7 mouse cellular contexts compared by ENCODE assay signal in the genomic region with DNA sequence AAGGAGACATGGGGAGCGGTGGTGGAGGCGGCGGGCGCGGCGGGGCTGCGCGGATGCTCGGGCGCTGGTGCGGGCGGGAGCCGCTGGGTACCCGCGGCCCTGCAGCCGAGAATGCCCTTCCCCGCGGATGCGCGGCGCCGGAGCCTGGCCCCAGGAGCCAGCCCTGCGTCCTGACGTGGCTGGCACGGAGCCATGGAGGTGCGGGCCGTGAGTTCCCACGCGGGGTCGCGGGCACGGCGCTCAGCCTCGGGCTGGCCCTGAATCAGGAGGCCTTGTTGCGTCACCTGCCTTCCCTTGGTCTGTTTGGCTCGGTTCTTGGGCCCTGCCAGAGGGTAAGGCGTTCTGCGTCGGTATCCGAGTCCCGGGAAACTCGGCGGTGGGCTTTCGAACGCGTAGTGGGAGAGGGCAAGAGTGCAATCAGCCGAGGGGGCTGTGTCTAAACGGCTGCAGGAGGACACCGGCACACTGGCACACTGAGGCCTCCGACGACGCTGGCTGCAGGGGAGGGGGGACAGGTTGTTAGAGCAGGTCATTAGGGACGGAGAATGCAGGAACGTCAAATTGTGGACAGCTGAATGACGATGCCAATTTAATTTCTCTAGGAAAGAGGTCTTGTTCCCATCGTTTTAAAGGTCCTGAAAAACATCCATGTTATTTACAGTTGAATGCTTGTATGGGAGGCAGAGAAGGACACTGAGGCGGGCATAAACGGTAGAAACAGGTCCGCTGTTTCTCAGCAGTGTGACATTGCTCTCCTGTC. TPM values are rescaled to one million over a fixed set of nuclear protein-coding genes. Genes with fewer than 3 reads are reported as not detected.
A peak's percentile ranks its signal among the peaks of the same experiment; 100 is the strongest.
DNase-seq lines count a peak whose midpoint lies in the region; ATAC-seq and TF ChIP-seq lines count a peak whose summit lies in the region.

No protein-coding gene starts in this region.

- no peaks in the 10 kb centered on the region for H3K9me3 ChIP-seq in lung, embryonic 14.5 days (ENCODE audit: low read depth, low read length)

- H3K27me3 ChIP-seq in lung, embryonic 14.5 days (ENCODE audit: insufficient read depth, low read length): no peaks in the 10 kb centered on the region

- H3K4me3 ChIP-seq in lung, embryonic 14.5 days (ENCODE audit: low read depth, low read length): peak overlapping the region; percentile 93

- no peaks in the 10 kb centered on the region for H3K4me1 ChIP-seq in lung, embryonic 14.5 days (ENCODE audit: insufficient read depth)

- peak overlapping the region; percentile 92 for H3K4me2 ChIP-seq in lung, embryonic 14.5 days

- H3K36me3 ChIP-seq in lung, embryonic 14.5 days (ENCODE audit: insufficient read depth): no peaks in the 10 kb centered on the region

- peak overlapping the region; percentile 88 for H3K9ac ChIP-seq in lung, embryonic 14.5 days

- DNase-seq in ES-CJ7 (ENCODE audit: low read depth, low spot score) (peak; percentile 15), adipocyte (ENCODE audit: low spot score) (peak; percentile 35)
- peak; percentile 40 for DNase-seq in embryo, embryonic 10.5 days (ENCODE audit: low spot score)
- DNase-seq in heart, adult 8-10 months (ENCODE audit: low spot score): peak; percentile 2
- peak; percentile 8 to 13 for DNase-seq in kidney, adult 8-10 months
- peak; percentile 33 for DNase-seq in lung, embryonic 14.5 days
- DNase-seq in retina, postnatal 1 day: peak; percentile 71

- H3K27ac ChIP-seq in lung, embryonic 14.5 days (ENCODE audit: low read depth): no peak overlapping the region

- WGBS in lung, embryonic 14.5 days: 1% methylated on average over 59 of the region's 59 CpGs

- TF ChIP-seq CTCF in lung, embryonic 14.5 days (IDR thresholded peaks at IDR 0.05; ENCODE audit: low read depth): no peak

- peak; percentile 57; the same call in 1 of the 2 replicates for ATAC-seq in lung, embryonic 14.5 days (ENCODE audit: insufficient read depth)

RNA-seq across cellular contexts. Expression of a gene that starts 0.6 kb away (rescaled TPM):
- 10 to 100 TPM; 10.8 to 13.0 (median 12.4) TPM for total RNA-seq in heart, adult 8-10 months (2022)
- 12.4 and 12.8 TPM in 2 replicates for polyA plus RNA-seq in lung, embryonic 14.5 days (2014; fragmentation: Nextera tagmentation; extraction: Ambion mirVana)

RNA-seq across cellular contexts. Expression of a gene that starts 49.0 kb away (rescaled TPM):
- under 1 TPM; 0.11 to 0.22 (median 0.16) TPM for total RNA-seq in heart, adult 8-10 months (2022)
- polyA plus RNA-seq in lung, embryonic 14.5 days (2014; fragmentation: Nextera tagmentation; extraction: Ambion mirVana): 0.47 and 0.63 TPM in 2 replicates

RNA-seq across cellular contexts. Expression of a gene that starts 58.0 kb away (rescaled TPM):
- 10 to 100 TPM; 21.6 to 25.2 (median 23.0) TPM for total RNA-seq in heart, adult 8-10 months (2022)
- 21.7 and 22.8 TPM in 2 replicates for polyA plus RNA-seq in lung, embryonic 14.5 days (2014; fragmentation: Nextera tagmentation; extraction: Ambion mirVana)

Comparison
In these comparisons a context has a peak if more than half of its experiments do, and no peak if none do; other contexts are left out.
1. DNase-seq: peak in every context shown above with its lines; median percentile 71 in retina, postnatal 1 day; 40 in embryo, embryonic 10.5 days; 35 in adipocyte; 33 in lung, embryonic 14.5 days; 15 in ES-CJ7; 10 in kidney, adult 8-10 months; 2 in heart, adult 8-10 months.